Mouse (Mus musculus): Measurements from ENCODE around the gene Adsl.

The Adsl gene

DNA sequence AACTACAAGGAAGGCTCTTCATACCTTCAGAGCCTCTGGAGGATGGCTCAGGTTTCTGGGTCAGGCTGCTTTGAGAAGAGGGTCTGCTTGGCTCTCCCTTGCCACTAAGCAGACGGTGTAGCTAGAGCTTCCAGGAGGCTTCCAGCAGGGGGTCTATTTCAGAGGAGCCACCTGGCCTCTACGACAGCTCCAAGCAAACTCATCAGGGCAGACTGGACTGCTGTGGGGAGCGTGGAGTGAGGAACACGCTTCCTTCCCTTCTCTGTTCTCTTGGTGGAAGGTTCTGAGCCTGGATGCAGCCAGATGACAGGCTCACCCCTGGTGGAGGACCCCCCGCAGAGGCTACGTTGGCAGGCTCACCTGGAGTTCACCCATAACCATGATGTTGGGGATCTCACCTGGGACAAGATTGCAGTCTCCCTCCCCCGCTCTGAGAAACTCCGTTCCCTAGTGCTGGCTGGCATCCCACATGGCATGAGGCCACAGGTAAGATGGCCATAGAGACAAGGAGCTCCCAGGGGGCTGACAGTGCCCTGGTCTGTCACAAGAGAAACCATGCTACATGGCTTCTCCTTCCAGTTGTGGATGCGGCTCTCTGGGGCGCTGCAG is 57.9 kb downstream of the Adsl start:
- no peak for DNase-seq (ENCODE audit: low spot score in 2 of 2)

DNA sequence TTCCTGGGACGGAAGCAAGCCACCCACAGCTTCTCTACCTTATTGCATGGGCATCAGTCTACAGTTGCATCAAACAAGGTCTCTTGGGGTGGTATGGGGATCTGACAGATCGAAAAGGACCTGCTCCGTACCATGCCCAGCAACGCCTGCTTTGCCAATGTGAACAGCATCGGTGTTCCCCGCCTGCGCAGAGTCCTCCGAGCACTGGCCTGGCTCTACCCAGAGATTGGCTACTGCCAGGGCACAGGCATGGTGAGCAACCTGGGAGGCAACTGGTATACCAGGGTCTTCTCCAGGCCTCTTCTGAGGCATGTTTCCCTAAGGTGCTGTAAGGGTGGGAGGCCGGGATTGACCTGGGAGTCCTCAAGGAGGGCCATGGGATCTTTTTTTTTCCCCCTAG is 59.0 kb downstream of the Adsl start:
- DNase-seq (ENCODE audit: low spot score in 2 of 2), result no peak

DNA sequence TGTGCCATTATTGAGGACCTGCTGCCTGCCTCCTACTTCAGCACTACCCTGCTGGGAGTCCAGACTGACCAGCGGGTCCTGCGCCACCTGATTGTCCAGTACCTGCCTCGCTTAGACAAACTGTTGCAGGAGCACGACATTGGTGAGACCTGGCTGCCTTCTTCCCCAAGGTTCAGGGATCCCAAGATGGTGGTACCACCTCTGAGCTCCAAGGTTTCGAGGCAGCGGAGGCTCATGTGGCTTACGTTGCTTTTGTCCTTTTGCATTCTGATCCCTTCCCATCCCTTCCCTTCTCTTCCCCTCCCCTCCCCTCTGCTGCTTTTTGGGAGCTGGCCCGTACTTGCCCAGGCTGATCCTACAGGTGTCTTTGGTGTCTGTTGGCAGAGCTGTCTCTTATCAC is 59.6 kb downstream of the Adsl start:
- no peak for DNase-seq (ENCODE audit: low spot score in 2 of 2)

GRCm38 (mm10) chr15:81008689-81009123 is 60.4 kb downstream of the Adsl start:
- DNase-seq (ENCODE audit: low spot score in 2 of 2), result peak in 1 of 2 experiments; percentile 29

- no peak for DNase-seq (ENCODE audit: low spot score in 2 of 2)
Measured at GRCm38 (mm10) chr15:81010114-81010513, 61.8 kb downstream of the Adsl start.

- DNase-seq (ENCODE audit: low spot score in 2 of 2), result no peak
Measured at GRCm38 (mm10) chr15:81011523-81011922, 63.2 kb downstream of the Adsl start.

- no peak for DNase-seq (ENCODE audit: low spot score in 2 of 2)
Measured at GRCm38 (mm10) chr15:81012359-81012758, 64.1 kb downstream of the Adsl start.

- no peak for DNase-seq (ENCODE audit: low spot score in 2 of 2)
Measured at GRCm38 (mm10) chr15:81013186-81013585, 64.9 kb downstream of the Adsl start.

DNA sequence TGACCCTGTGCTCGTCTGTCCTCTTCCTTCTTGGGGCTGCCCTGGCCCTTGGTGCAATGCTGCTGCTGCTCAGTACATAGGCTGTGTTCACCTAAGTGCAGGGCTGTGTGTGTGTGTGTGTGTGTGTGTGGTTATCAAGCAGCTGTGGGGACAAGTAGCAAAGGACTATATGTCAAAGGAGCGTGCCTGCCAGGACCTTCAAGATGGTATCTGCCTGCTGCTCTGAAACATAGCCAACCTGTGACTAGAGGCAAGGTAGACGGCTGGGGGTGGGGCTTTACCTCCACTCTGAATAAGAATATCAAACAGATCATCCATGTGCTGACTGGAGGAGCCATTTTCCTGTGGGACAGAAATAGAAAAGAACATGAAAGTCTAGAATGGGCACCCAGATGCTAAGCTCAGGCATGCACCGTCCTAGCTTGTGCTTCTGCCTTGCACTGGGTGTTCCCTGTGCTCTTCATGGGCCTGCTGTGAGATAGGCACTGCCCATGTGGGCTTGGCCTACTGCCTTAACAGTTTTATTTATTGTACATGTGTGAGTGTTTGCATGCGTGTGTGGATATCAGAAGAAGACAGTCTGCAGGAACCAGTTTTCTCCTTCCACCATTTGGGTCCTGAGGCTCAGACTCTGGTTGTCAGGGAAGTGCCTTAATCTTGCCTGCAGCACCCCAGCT is 66.9 kb downstream of the Adsl start:
- no peak for DNase-seq (ENCODE audit: low spot score in 2 of 2)

DNA sequence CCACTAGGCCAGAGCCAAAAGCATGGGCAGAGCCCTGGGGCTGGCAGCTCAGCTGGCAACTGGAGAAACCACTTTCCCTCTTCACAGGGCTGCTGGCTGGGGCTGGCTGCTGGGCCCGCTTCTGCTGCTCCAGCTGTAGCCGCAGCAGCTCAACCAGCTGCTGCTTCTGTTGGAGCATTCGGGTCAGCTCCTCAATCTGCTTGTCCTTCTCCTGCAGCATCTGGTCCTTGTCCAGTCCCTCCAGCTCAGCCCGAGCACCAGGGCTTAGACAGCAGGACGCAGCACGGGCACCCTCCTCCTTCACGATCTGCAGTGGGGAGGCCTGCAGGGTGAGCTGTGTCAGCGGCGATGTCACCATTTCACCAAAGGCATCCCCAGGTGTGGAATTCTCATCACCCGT is 68.2 kb downstream of the Adsl start:
- no peak for DNase-seq (ENCODE audit: low spot score in 2 of 2)

DNA sequence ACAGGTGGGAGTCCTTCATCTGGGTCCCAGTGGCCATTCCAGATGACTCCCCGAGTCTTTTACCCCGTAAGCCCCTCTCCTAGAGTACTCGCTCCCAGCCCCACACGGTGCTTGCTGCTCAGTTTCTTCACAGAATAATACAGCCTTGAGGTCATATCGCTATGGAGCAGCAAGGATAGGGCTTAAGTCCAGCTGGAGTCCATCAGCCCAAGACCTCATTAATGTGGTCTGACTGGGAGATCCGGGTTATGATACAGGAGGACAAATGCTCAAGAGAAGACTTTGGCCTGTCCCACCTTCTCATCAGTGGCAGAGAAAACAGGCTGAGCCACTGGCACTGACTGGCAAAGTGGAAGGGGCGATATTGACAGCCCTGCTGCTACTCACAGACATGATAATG is 69.0 kb downstream of the Adsl start:
- no peak for DNase-seq (ENCODE audit: low spot score in 2 of 2)

All from spleen, postnatal 14 days (tissue).